Comparison of ENCODE assay signal across 8 mouse cellular contexts in genomic region chr3:105704031-105705008, GRCm38 (mm10). TPM values are rescaled to one million over a fixed set of nuclear protein-coding genes. Genes with fewer than 3 reads are reported as not detected.
DNase-seq lines count a peak whose midpoint lies in the region; ATAC-seq and TF ChIP-seq lines count a peak whose summit lies in the region.

Gene Inka2, plus strand, starts transcription at chr3:105704599.

- intact Hi-C loops in heart, postnatal 14 days (cut with DNase I), result no loop called here

- peaks cover 89% of the 10 kb centered on the region for H3K4me1 ChIP-seq in G1E (ENCODE audit: insufficient read depth, low read depth, low read length)
- H3K4me1 ChIP-seq in forebrain, embryonic 13.5 days, result peaks cover 34% of the 10 kb centered on the region
- peaks cover 19% of the 10 kb centered on the region for H3K4me1 ChIP-seq in lung, embryonic 14.5 days (ENCODE audit: insufficient read depth)
- H3K4me1 ChIP-seq in olfactory bulb, adult 2 months (ENCODE audit: control insufficient read depth, insufficient read depth, low read length), result peaks cover 8% of the 10 kb centered on the region

- H3K36me3 ChIP-seq in G1E (replicated peaks), result peaks cover 24% of the 10 kb centered on the region
- no peaks in the 10 kb centered on the region for H3K36me3 ChIP-seq in forebrain, embryonic 13.5 days (ENCODE audit: poor library complexity, severe bottlenecking)
- H3K36me3 ChIP-seq in lung, embryonic 14.5 days (ENCODE audit: insufficient read depth), result no peaks in the 10 kb centered on the region

- TF ChIP-seq POLR2A in olfactory bulb, adult 2 months (IDR thresholded peaks at IDR 0.05; ENCODE audit: insufficient read depth, low read depth, low read length), result no peak; the same call in 1 of the 2 replicates

- H3K4me2 ChIP-seq in forebrain, embryonic 13.5 days, result peak within 1 kb of the TSS; percentile 99
- H3K4me2 ChIP-seq in lung, embryonic 14.5 days, result peak within 1 kb of the TSS; percentile 99

- peak within 1 kb of the TSS; percentile 80 for H3K4me3 ChIP-seq in G1E (ENCODE audit: low read depth, low read length)
- H3K4me3 ChIP-seq in forebrain, embryonic 13.5 days, result peak within 1 kb of the TSS; percentile 59
- peak within 1 kb of the TSS; percentile 58 for H3K4me3 ChIP-seq in lung, embryonic 14.5 days (ENCODE audit: low read depth, low read length)
- peak within 1 kb of the TSS; percentile 66 for H3K4me3 ChIP-seq in olfactory bulb, adult 2 months (ENCODE audit: insufficient read depth, low read depth, low read length)

- H3K9me3 ChIP-seq in G1E (replicated peaks), result no peaks in the 10 kb centered on the region
- H3K9me3 ChIP-seq in forebrain, embryonic 13.5 days (replicated peaks), result no peaks in the 10 kb centered on the region
- no peaks in the 10 kb centered on the region for H3K9me3 ChIP-seq in lung, embryonic 14.5 days (ENCODE audit: low read depth, low read length)

- ATAC-seq in G1E (ENCODE audit: extremely low read depth, insufficient number of reproducible peaks, low FRiP score, poor library complexity, severe bottlenecking), result peak; percentile 89
- ATAC-seq in cerebellum, adult (ENCODE audit: insufficient number of reproducible peaks, low FRiP score, low TSS enrichment), result peak; percentile 94
- peak; percentile 98 for ATAC-seq in forebrain, embryonic 13.5 days
- ATAC-seq in lung, embryonic 14.5 days (ENCODE audit: insufficient read depth), result peak; percentile 92

- no peaks in the 10 kb centered on the region; the same call in 1 of the 2 replicates for H3K27me3 ChIP-seq in G1E (ENCODE audit: insufficient read depth, low read length)
- peaks cover 27% of the 10 kb centered on the region for H3K27me3 ChIP-seq in forebrain, embryonic 13.5 days
- H3K27me3 ChIP-seq in lung, embryonic 14.5 days (ENCODE audit: insufficient read depth, low read length), result no peaks in the 10 kb centered on the region

- no peak for TF ChIP-seq CTCF in G1E (IDR thresholded peaks at IDR 0.05; ENCODE audit: low read depth, low read length)
- TF ChIP-seq CTCF in lung, embryonic 14.5 days (IDR thresholded peaks at IDR 0.05; ENCODE audit: low read depth), result no peak
- TF ChIP-seq CTCF in olfactory bulb, adult 2 months (IDR thresholded peaks at IDR 0.05; ENCODE audit: insufficient read depth, low read depth, low read length), result no peak

- peak within 1 kb of the TSS; percentile 74 for H3K9ac ChIP-seq in forebrain, embryonic 13.5 days
- H3K9ac ChIP-seq in lung, embryonic 14.5 days, result peak within 1 kb of the TSS; percentile 63

- peak within 1 kb of the TSS; percentile 54; the same call in 1 of the 2 replicates for H3K27ac ChIP-seq in forebrain, embryonic 13.5 days
- peak within 1 kb of the TSS; percentile 44 for H3K27ac ChIP-seq in lung, embryonic 14.5 days (ENCODE audit: low read depth)
- H3K27ac ChIP-seq in olfactory bulb, adult 2 months (ENCODE audit: insufficient read depth, low read depth, low read length), result peak within 1 kb of the TSS; percentile 60

- WGBS in forebrain, embryonic 13.5 days, result 2% methylated on average over 37 of the region's 43 CpGs
- WGBS in lung, embryonic 14.5 days, result 5% methylated on average over 40 of the region's 43 CpGs
- 7% methylated on average over 42 of the region's 43 CpGs for WGBS in olfactory bulb, adult 2 months

- DNase-seq in G1E (ENCODE audit: low spot score), result peak; percentile 97
- DNase-seq in heart, postnatal 14 days, result peak; percentile 84 to 86
- DNase-seq in layer of hippocampus, adult 18-20 months (ENCODE audit: low spot score in 2 of 2), result peak; percentile 83 to 90
- peak; percentile 94 for DNase-seq in lung, embryonic 14.5 days
- DNase-seq in thymus, adult 18-20 months, result peak; percentile 71 to 76

RNA-seq across cellular contexts. Expression of gene Inka2, which starts in this region (rescaled TPM):
- 1.6 and 4.6 TPM in 2 replicates for total RNA-seq in G1E (2014; fragmentation: Nextera tagmentation)
- 3.0 and 3.8 TPM in 2 replicates for total RNA-seq in G1E (2017)
- polyA plus RNA-seq in G1E (2012), result 1.9 and 2.2 TPM in 2 replicates
- 2.5 and 3.6 TPM in 2 replicates for polyA plus RNA-seq in forebrain, embryonic 13.5 days (2015; fragmentation: Nextera tagmentation; extraction: Ambion mirVana)
- 10 to 100 TPM; 35.5 to 37.7 TPM for total RNA-seq in heart, postnatal 14 days (2021)
- total RNA-seq in layer of hippocampus, adult 18-20 months (2021), result 10 to 100 TPM; 70.5 to 74.0 TPM
- 1.2 and 1.6 TPM in 2 replicates for polyA plus RNA-seq in lung, embryonic 14.5 days (2014; fragmentation: Nextera tagmentation; extraction: Ambion mirVana)
- not detected in 2 replicates for polyA plus RNA-seq in olfactory bulb, adult 2 months (2012; ENCODE audit: insufficient read depth, insufficient read length, low replicate concordance, missing spikeins)

Comparison
In these comparisons a context has a peak if more than half of its experiments do, and no peak if none do; other contexts are left out.
1. Peak in every context shown above with its lines: DNase-seq, ATAC-seq, H3K4me3 ChIP-seq and H3K27ac ChIP-seq.
2. RNA of gene Inka2 (total RNA-seq): 70.5 to 74.0 TPM in layer of hippocampus, adult 18-20 months and 35.5 to 37.7 TPM in heart, postnatal 14 days; 1.6 to 4.6 TPM in G1E; every median in the first group is over 4 times any median in the second.